Mouse (Mus musculus): ENCODE measurements around the gene Ctsl. TPM values are rescaled to one million over a fixed set of nuclear protein-coding genes. Genes with fewer than 3 reads are reported as not detected.

The Ctsl gene
- total RNA-seq, 2 experiments from 2014 or later, result 179 to 186 TPM

DNA sequence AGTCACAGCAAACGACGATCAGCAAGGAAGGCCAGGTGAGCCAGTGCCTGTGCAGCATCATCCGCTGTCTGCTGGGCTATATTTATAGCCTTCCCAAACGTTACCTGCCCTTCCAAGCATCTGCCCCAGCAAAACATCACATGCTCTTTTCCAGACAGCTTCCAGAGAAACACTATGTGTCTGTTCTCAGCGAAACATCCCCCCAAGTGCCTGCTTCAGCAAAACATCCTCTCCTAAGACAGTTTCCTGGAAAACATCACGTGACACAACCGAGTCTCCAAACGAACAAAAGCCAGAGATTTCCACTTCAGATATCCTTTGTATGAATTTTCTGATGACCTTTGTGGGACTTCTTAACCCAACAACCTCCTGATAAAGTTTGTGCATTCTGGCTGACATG, 50.4 kb downstream of the Ctsl start:
- intact Hi-C loops (cut with DNase I), result no loop called here
- no peak for DNase-seq (ENCODE audit: low spot score in 2 of 2)

DNA sequence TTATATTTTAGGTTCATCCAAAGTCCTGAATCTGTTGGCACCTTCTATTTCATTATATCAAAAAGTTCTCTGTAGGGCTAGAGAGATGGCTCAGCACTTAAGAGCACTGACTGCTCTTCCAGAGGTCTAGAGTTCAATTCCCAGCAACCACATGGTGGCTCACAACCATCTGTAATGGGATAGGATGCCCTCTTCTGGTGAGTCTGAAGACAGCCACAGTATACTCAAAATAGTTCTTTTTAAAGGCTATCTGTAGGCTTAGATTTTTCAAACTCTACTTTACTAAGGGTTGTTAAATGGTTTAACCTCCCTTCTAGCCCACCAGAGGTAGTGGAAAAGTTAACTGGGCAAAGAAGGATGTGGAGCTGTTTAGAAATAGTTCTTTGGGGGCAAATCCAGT, 50.9 kb downstream of the Ctsl start:
- DNase-seq (ENCODE audit: low spot score in 2 of 2), result no peak
- intact Hi-C loops (cut with DNase I), result no loop called here

DNA sequence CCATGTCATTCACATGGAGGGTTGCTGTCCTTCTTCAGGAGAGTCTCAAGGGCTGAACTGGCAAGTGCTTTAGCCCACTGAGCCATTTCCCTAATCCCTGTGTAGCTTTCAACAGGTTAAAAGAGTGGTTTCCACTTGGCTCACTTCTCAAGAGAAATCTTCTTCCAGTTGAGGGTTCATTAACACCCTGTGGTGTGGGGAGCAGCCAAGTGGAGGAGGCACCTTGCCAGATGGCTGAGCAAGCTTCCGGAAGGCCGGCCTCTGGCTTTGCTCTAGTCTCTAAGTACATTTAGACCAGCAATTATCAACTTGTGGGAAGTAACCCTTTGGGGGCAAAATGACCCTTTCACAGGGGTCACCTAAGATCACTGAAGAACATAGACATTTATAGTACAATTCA, 52.3 kb downstream of the Ctsl start:
- peak in 1 of 2 experiments; percentile 39 for DNase-seq (ENCODE audit: low spot score in 2 of 2)
- intact Hi-C loops (cut with DNase I), result no loop called here

DNA sequence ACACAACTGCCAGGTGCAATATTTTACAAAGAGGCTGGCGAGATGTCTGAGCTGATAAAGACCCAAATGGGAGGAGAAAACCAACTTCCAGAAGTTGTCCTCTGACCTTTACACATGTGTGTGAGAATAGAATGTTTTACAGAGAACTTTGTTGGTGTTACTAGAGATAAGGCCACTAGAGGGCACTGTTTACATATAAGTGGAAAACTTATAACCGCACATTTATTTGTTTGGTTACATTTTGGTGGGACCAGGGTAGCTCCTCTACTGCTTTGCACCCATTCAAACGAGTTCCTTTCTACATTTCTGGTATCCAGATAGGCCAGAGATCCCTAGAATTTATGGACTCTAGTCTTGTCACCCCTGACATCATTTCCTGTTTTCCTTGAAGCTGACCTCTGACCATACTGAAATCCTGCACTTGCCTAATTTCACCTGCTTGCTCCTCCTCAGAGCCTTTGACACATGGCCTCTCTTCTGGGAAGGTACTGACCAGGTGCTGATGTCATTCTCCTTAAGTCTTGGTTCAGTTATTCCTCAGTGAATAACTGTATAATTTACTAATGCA, 55.1 kb downstream of the Ctsl start:
- intact Hi-C loops (cut with DNase I), result loop anchor here (1.0 kb wide), 1 partner anchor 124 kb away; no protein-coding TSS in a partner anchor
- DNase-seq (ENCODE audit: low spot score in 2 of 2), result peak; percentile 57 to 68

DNA sequence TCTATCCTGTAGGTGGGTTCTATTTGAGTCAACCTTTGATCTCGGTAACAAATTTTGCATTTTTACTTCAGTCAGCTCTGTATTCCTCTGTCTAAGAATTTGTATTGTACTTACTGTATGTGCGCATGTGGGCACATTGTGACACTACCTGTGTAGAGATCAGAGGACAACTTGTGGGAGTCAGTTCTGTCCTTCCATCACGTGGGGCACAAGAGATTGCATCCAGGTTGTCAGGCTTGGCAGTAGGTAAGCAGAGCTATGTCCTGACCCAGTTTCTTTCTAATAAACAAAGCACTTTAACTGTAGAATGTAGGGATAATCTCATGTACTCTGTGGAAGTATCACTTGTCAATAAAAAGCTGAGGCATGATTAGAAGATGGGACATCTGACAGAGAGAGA, 56.6 kb downstream of the Ctsl start:
- intact Hi-C loops (cut with DNase I), result loop anchor here (5.0 kb wide), 1 partner anchor 53 kb away; no protein-coding TSS in a partner anchor
- no peak for DNase-seq (ENCODE audit: low spot score in 2 of 2)

DNA sequence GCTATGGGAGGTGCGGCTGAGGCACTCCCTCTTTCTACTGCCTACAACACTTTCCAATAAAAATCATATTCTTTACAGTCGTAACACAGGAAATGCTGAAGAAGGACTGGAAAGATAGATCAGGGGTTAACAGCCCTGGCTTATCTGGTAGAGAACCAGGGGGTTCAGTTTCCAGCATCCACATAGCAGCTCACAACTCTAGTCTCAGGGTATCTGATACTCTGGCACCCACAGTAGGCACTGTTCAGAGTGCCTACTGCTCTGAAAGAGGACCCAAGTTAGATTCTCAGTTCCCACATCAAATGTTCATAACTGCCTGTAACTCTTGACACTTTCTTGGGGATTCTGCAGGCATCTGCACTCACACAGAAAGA, 57.8 kb downstream of the Ctsl start:
- DNase-seq (ENCODE audit: low spot score in 2 of 2), result no peak
- intact Hi-C loops (cut with DNase I), result loop anchor here (5.0 kb wide), 1 partner anchor 54 kb away; no protein-coding TSS in a partner anchor

- peak; percentile 90 for DNase-seq (ENCODE audit: low spot score in 2 of 2)
- intact Hi-C loops (cut with DNase I), result loop anchor here (5.0 kb wide), 1 partner anchor 55 kb away; no protein-coding TSS in a partner anchor
These were observed 58.4 kb downstream of the Ctsl start, which contains the start of gene Aaed1 for GRCm38 (mm10) chr13:64312024-64312915. Aaed1 (minus strand) TSS chr13:64312710.

DNA sequence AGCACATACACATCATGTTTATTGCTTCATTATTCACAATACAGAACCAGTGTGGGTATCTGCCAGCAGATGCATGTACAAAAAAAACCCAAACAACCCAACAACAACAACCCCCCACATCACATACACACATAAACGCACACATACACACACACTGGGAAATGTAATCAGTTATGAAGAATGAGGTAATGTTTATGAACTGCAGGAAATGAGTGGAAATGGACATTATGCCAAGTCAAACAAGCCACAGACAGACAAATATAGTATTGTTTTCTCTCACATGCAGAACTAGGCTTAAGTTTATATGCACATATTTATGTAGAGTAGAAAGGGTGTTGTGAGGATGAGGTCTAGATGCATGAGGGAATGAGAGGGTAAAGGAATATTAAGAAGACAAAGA, 59.4 kb downstream of the Ctsl start:
- no peak for DNase-seq (ENCODE audit: low spot score in 2 of 2)
- intact Hi-C loops (cut with DNase I), result loop anchor here (5.0 kb wide), 1 partner anchor 56 kb away; no protein-coding TSS in a partner anchor

DNA sequence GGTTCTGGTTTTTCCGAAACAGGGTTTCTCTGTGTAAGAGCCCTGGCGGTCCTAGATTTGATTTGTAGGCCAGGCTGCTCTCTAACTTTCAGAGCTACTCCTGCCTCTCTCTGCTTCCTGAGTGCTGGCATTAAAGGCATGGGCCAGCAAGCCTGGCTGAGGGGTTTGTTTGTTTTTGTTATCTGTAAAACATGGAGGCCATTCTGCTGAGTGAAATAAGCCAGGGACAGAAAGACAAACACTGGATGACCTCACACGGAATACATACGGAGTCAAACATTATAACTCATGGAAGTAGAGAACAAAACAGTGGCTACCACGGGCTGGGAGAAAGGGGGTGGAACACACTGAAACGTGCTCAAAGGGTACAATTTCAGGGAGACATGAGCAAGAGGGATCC, 60.1 kb downstream of the Ctsl start:
- intact Hi-C loops (cut with DNase I), result loop anchor here (5.0 kb wide), 1 partner anchor 57 kb away; no protein-coding TSS in a partner anchor
- DNase-seq (ENCODE audit: low spot score in 2 of 2), result no peak

GRCm38 (mm10) chr13:64309842-64310241, 60.8 kb downstream of the Ctsl start:
- DNase-seq (ENCODE audit: low spot score in 2 of 2), result no peak

More at GRCm38 (mm10) chr13:64309842-64310241, 60.8 kb downstream of the Ctsl start:
- intact Hi-C loops (cut with DNase I), result loop anchor here (2.0 to 5.0 kb wide), 4 partner anchors 57 to 208 kb away; no protein-coding TSS in a partner anchor

Other genes with a start within 250 kb of the Ctsl start
- 1 to 10 TPM in 1 of 2 experiments, under 1 TPM in 1; 0.90 to 1.9 TPM for gene Slc35d2, start 241.5 kb downstream of the Ctsl start, total RNA-seq (2021)
- 10 to 100 TPM; 13.4 to 14.4 TPM for gene Zfp367, start 217.7 kb downstream of the Ctsl start, total RNA-seq (2021)
- 100 to 1,000 TPM; 158 to 167 TPM for gene Habp4, start 209.1 kb downstream of the Ctsl start, total RNA-seq (2021)
- gene Cdc14b, start 95.6 kb downstream of the Ctsl start, total RNA-seq (2021), result 1 to 10 TPM; 4.6 to 6.0 TPM
- gene Aaed1, start 58.2 kb downstream of the Ctsl start, total RNA-seq (2021), result 10 to 100 TPM; 10.5 to 15.0 TPM
- 10 to 100 TPM; 10.3 to 11.9 TPM for gene Cdk20, start 61.4 kb upstream of the Ctsl start, total RNA-seq (2021)
- not detected for gene Fam240b, start 126.9 kb upstream of the Ctsl start, total RNA-seq (2021)